Mouse (Mus musculus) lung, embryonic 16.5 days (tissue): Measurements from ENCODE around the gene Aipl1. TPM values are rescaled to one million over a fixed set of nuclear protein-coding genes. Genes with fewer than 3 reads are reported as not detected.

ENCODE experiments used
- ATAC-seq: fragments of 200-750 bp; cut with Nextera tagmentation; 2 replicates; pipeline ENCODE4 v1.8.0; 2017; ENCODE audit warnings: low read depth, mild to moderate bottlenecking, moderate library complexity
- H3K27ac ChIP-seq: fragments of 300-500 bp; sonication (generic); 2 replicates; pipeline ENCODE4 v1.5.1; 2014; ENCODE audit warnings: mild to moderate bottlenecking, control low read depth, low read length
- H3K27me3 ChIP-seq: fragments of 300-500 bp; sonication (generic); 2 replicates; pipeline ENCODE4 v1.6.1; 2014; ENCODE audit warnings: low read depth, low read length, mixed read lengths; ENCODE audit not compliant: control insufficient read depth, insufficient read depth
- H3K36me3 ChIP-seq: fragments of 300-500 bp; sonication (generic); 2 replicates; pipeline ENCODE4 v1.6.1; 2014; ENCODE audit warnings: low read length; ENCODE audit not compliant: control insufficient read depth, insufficient read depth
- H3K4me1 ChIP-seq: fragments of 300-500 bp; sonication (generic); replicated peaks from 2 replicates; pipeline ENCODE4 v1.6.1; 2014; ENCODE audit warnings: low read length, mixed read lengths; ENCODE audit not compliant: control insufficient read depth, insufficient read depth
- H3K4me2 ChIP-seq: fragments of 300-500 bp; sonication (generic); 2 replicates; pipeline ENCODE4 v1.6.1; 2014; ENCODE audit warnings: low read depth, low read length, control low read depth
- H3K4me3 ChIP-seq: fragments of 300-500 bp; sonication (generic); 2 replicates; pipeline ENCODE4 v1.5.1; 2014; ENCODE audit warnings: mild to moderate bottlenecking, low read length, control low read depth
- H3K9ac ChIP-seq: fragments of 300-500 bp; sonication (generic); 2 replicates; pipeline ENCODE4 v1.6.1; 2014; ENCODE audit warnings: low read length, control low read depth
- H3K9me3 ChIP-seq: fragments of 300-500 bp; sonication (generic); 2 replicates; pipeline ENCODE4 v1.6.1; 2016; ENCODE audit warnings: low read length; ENCODE audit not compliant: control insufficient read depth
- WGBS: fragments of 180-500 bp; shearing (Covaris S2); extraction: QIAGEN DNeasy Blood & Tissue Kit; methylation state at CpG from one replicate; pipeline ENCODE4 v1.1.7; 2014; 5-methylcytosine and 5-hydroxymethylcytosine counted together
- polyA plus RNA-seq: library from polyadenylated mRNA; unstranded; fragments of >200 nt; fragmentation: Nextera tagmentation; extraction: Ambion mirVana; gene quantifications from 2 replicates; pipeline ENCODE4 v1.2.1, GENCODE M21; 2015

The Aipl1 gene
- polyA plus RNA-seq, 1 experiment from 2014 or later: 0.44 TPM

GRCm38 (mm10) chr11:72027836-72028235, 9.5 kb downstream of the Aipl1 start:
- no peak overlapping the region for H3K4me2 ChIP-seq
- H3K4me1 ChIP-seq: no peaks in the 10 kb centered on the region
- H3K27me3 ChIP-seq: no peaks in the 10 kb centered on the region
- H3K27ac ChIP-seq: no peak overlapping the region
- H3K9me3 ChIP-seq: no peaks in the 10 kb centered on the region
- no peak overlapping the region for H3K9ac ChIP-seq
- ATAC-seq: no peak
- H3K4me3 ChIP-seq: no peak overlapping the region
- 70% methylated on average over 9 of the region's 9 CpGs for WGBS
- no peaks in the 10 kb centered on the region for H3K36me3 ChIP-seq

DNA sequence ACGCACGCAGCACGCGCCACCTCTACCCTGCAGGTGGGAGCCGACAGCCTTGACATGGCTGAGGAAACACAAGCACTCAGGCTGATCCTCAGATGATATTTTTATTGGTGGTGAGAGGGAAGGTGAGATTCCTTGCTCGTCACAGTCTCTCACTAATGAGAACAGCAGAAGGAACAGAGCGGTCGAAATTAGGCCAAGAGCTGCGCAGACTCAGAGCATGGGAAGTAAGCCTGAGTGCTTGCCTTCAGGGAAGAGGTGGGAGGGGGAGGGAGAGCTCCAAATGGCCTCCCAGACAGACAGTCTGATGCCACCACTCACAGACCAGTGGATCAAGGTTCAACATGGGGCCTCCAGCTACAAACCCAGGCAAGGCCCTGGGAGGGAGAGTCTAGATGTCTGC, 10.8 kb downstream of the Aipl1 start:
- no peak overlapping the region for H3K9ac ChIP-seq
- no peak for ATAC-seq
- no peak overlapping the region for H3K4me2 ChIP-seq
- no peaks in the 10 kb centered on the region for H3K36me3 ChIP-seq
- H3K27me3 ChIP-seq: no peaks in the 10 kb centered on the region
- H3K27ac ChIP-seq: no peak overlapping the region
- no peak overlapping the region for H3K4me3 ChIP-seq
- H3K9me3 ChIP-seq: no peaks in the 10 kb centered on the region
- no peaks in the 10 kb centered on the region for H3K4me1 ChIP-seq
- 90% methylated on average over 9 of the region's 9 CpGs for WGBS

DNA sequence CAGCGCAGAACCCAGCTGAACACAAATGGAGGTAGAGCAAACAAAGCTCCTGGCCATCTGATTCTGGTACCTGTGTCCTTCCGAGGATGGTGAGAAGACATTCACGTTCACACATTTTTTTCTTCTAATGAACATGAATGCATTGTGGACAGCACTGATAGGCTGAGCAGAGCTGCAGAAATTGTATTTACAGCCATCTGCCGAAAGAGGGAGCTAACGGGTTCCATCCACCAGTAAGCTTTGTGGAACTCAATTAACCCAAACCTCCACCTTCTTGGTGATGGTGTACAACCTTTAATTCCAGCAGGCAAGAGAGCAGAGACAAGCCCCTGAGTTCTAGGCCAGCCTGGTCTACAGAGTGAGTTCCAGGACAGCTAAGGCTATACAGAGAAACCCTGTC, 11.5 kb downstream of the Aipl1 start:
- Histone ChIP-seq H3K27me3 (no peaks in the 10 kb centered on the region), H3K9ac (no peak overlapping the region), H3K9me3 (no peaks in the 10 kb centered on the region), H3K36me3 (no peaks in the 10 kb centered on the region), H3K4me1 (no peaks in the 10 kb centered on the region), H3K4me3 (no peak overlapping the region), H3K4me2 (no peak overlapping the region), H3K27ac (no peak overlapping the region)
- ATAC-seq: no peak
- WGBS: 34% methylated on average over 5 of the region's 5 CpGs

DNA sequence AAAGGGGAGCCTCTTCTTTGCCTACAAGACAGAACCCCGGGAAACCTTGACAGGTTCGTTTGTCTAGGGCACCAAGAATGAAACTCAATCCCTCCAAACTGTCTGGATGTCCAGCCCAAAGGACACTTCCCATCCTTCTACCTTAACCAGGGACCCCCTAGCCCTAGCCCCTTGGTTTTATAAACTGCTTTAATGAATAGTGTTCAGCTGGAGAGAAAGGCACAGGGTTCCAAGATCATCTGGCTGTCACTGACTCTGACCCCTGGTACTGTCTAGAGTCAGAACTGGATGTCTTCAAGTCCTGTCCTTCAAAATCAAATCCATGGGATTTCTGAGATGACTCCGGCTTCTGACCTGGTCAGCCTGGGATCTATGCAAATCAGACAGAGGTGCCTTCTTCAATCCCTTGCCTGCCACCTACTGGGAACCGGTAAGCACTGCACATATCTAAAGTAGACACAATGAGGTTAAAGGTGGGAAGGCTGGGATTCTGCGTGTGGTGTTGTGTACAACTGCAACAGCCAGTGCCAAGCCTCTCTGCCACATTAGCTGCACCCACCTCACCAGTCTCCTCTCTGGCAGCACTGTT, 13.0 kb downstream of the Aipl1 start:
- ATAC-seq: no peak
- no peak overlapping the region for H3K27ac ChIP-seq
- no peaks in the 10 kb centered on the region for H3K27me3 ChIP-seq
- WGBS: 23% methylated on average over 5 of the region's 5 CpGs
- no peaks in the 10 kb centered on the region for H3K36me3 ChIP-seq
- no peak overlapping the region for H3K4me3 ChIP-seq
- no peak overlapping the region for H3K9ac ChIP-seq
- no peaks in the 10 kb centered on the region for H3K4me1 ChIP-seq
- no peaks in the 10 kb centered on the region for H3K9me3 ChIP-seq
- no peak overlapping the region for H3K4me2 ChIP-seq

- WGBS: 40% methylated on average over 10 of the region's 10 CpGs
- Histone ChIP-seq H3K27ac (no peak overlapping the region), H3K9me3 (no peaks in the 10 kb centered on the region), H3K4me3 (no peak overlapping the region), H3K27me3 (no peaks in the 10 kb centered on the region), H3K36me3 (no peaks in the 10 kb centered on the region), H3K9ac (no peak overlapping the region), H3K4me1 (no peaks in the 10 kb centered on the region), H3K4me2 (no peak overlapping the region)
- no peak for ATAC-seq
Observed at GRCm38 (mm10) chr11:72023581-72023980, 13.7 kb downstream of the Aipl1 start.

GRCm38 (mm10) chr11:72022827-72023226, 14.5 kb downstream of the Aipl1 start:
- H3K4me1 ChIP-seq: no peaks in the 10 kb centered on the region
- H3K36me3 ChIP-seq: no peaks in the 10 kb centered on the region
- H3K27ac ChIP-seq: no peak overlapping the region
- H3K27me3 ChIP-seq: no peaks in the 10 kb centered on the region
- 61% methylated on average over 6 of the region's 6 CpGs for WGBS
- no peaks in the 10 kb centered on the region for H3K9me3 ChIP-seq
- no peak overlapping the region for H3K4me3 ChIP-seq
- no peak overlapping the region for H3K4me2 ChIP-seq
- no peak for ATAC-seq
- no peak overlapping the region for H3K9ac ChIP-seq

DNA sequence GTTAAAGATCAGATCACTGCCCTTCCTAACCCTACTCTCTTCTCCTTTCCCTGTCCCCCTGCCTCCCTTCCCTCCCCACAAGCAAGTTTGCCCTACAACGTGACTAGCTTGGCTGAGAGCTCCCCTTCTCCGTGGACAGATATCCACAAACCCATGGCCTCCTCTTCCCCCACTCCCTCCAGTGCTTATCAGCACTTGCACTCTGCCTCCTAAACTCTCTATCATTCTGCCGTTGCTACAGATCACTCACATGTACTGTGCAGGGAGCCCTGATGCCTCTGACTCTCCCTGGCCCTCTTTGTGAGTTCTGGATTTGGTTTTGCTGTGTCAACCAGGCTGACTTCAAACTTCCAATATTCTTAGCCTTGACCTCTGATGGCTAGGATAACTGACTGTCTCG, 16.3 kb downstream of the Aipl1 start:
- ATAC-seq: no peak
- Histone ChIP-seq H3K9me3 (no peaks in the 10 kb centered on the region), H3K4me2 (no peak overlapping the region), H3K4me1 (no peaks in the 10 kb centered on the region), H3K27me3 (no peaks in the 10 kb centered on the region), H3K9ac (no peak overlapping the region), H3K36me3 (no peaks in the 10 kb centered on the region), H3K27ac (no peak overlapping the region), H3K4me3 (no peak overlapping the region)
- WGBS: 35% methylated on average over 4 of the region's 4 CpGs

- no peak overlapping the region for H3K9ac ChIP-seq
- no peak overlapping the region for H3K4me2 ChIP-seq
- H3K27ac ChIP-seq: no peak overlapping the region
- no peaks in the 10 kb centered on the region for H3K9me3 ChIP-seq
- H3K4me1 ChIP-seq: no peaks in the 10 kb centered on the region
- 77% methylated on average over 9 of the region's 9 CpGs for WGBS
- no peak for ATAC-seq
- no peaks in the 10 kb centered on the region for H3K36me3 ChIP-seq
- no peak overlapping the region for H3K4me3 ChIP-seq
- H3K27me3 ChIP-seq: no peaks in the 10 kb centered on the region
Observed at GRCm38 (mm10) chr11:72017253-72017601, 20.1 kb downstream of the Aipl1 start.

GRCm38 (mm10) chr11:72016518-72017252, 20.6 kb downstream of the Aipl1 start:
- 70% methylated on average over 13 of the region's 13 CpGs for whole genome bisulfite sequencing
- ATAC-seq: no peak
- no peaks in the 10 kb centered on the region for H3K36me3 ChIP-seq
- no peaks in the 10 kb centered on the region for H3K4me1 ChIP-seq
- H3K27ac ChIP-seq: no peak overlapping the region
- H3K4me2 ChIP-seq: no peak overlapping the region
- H3K4me3 ChIP-seq: no peak overlapping the region
- H3K9me3 ChIP-seq: no peaks in the 10 kb centered on the region
- H3K9ac ChIP-seq: no peak overlapping the region
- no peaks in the 10 kb centered on the region for H3K27me3 ChIP-seq
